Mouse (Mus musculus) bone marrow macrophage, adult 2 months (primary cell): ENCODE measurements around the gene Gm20388.

Experiments
- CTCF ChIP-seq: IDR thresholded peaks from 2 replicates; pipeline ENCODE4 v1.5.1; 2012; ENCODE audit warnings: low read depth, mild to moderate bottlenecking, low read length, moderate library complexity
- POLR2A ChIP-seq: IDR thresholded peaks from 2 replicates; pipeline ENCODE4 v1.6.1; 2012; ENCODE audit warnings: mild to moderate bottlenecking, low read depth, low read length, borderline replicate concordance

DNA sequence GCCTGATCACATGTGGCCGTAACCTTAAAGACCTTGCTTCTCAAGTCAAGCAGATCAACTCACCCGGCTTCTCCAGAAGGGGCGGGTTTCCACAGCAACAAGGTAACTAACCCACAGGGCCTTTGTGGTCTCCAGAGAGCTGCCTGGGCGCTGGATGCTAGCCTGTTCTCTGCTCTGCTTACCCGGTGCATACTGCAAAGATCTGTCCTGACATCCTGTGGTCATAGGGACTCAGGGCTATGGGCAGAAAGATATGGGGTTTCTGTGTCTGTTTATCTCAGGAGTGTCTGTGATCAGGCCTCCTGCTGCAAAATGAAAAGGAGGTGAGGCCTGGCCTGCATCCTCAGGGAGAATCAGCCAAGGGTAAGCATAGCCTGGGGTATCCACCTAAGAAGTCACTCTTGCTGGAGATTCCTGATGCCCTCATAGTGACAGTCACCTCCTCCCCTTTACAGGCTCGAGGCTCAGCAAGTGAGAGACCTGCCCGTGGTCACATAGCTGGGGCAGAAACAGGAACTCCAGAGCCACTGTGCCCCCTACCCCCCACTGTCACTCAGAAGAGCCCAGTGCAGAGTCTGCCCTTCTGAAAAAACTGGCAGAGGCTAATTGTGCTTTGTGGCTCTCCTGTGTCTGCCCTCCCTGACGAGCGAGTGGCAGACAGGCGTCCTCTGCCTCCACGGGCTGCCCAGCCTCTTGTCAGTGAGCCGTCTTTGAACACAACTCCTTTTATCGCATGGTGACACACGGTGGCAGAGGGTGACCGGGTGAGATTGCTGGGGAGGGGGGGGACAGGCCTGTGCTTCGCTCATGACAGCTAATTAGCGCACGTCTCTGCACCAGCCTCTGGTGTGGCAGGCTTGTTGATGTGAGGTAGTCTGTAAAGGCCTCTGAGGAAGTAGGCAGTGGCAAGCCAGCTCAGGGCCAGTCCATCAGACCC is 383.0 kb downstream of the Gm20388 start:
- TF ChIP-seq POLR2A (no peak), CTCF (no peak)
